Mouse (Mus musculus): ENCODE measurements around the gene Zfp646. TPM values are rescaled to one million over a fixed set of nuclear protein-coding genes. Genes with fewer than 3 reads are reported as not detected.

The Zfp646 gene
- total RNA-seq, 2 experiments from 2014 or later = 10.4 to 12.7 TPM

Other genes starting within 250 kb of the Zfp646 start
- gene Bcl7c, start 167.3 kb upstream of the Zfp646 start, total RNA-seq (2021) = 10 to 100 TPM; 33.7 to 35.3 TPM
- gene Ctf1, start 163.5 kb upstream of the Zfp646 start, total RNA-seq (2021) = 10 to 100 TPM; 14.6 to 18.7 TPM
- gene Ctf2, start 144.1 kb upstream of the Zfp646 start, total RNA-seq (2021) = not detected
- 1 to 10 TPM; 1.9 to 2.5 TPM for gene Fbxl19, start 131.7 kb upstream of the Zfp646 start, total RNA-seq (2021)
- 1 to 10 TPM; 8.4 to 9.2 TPM for gene Orai3, start 106.4 kb upstream of the Zfp646 start, total RNA-seq (2021)
- gene Setd1a, start 99.6 kb upstream of the Zfp646 start, total RNA-seq (2021) = 10 to 100 TPM; 13.0 to 21.3 TPM
- 1 to 10 TPM in 1 of 2 experiments, under 1 TPM in 1; 0.31 to 2.1 TPM for gene Gm49388, start 90.6 kb upstream of the Zfp646 start, total RNA-seq (2021)
- gene Hsd3b7, start 75.6 kb upstream of the Zfp646 start, total RNA-seq (2021) = 1 to 10 TPM; 5.5 to 5.6 TPM
- 10 to 100 TPM; 43.0 to 47.4 TPM for gene Stx4a, start 51.9 kb upstream of the Zfp646 start, total RNA-seq (2021)
- 1 to 10 TPM in 1 of 2 experiments, under 1 TPM in 1; 0.64 to 1.1 TPM for gene Stx1b, start 51.7 kb upstream of the Zfp646 start, total RNA-seq (2021)
- 1 to 10 TPM; 2.4 to 3.6 TPM for gene Zfp668, start 607 bp downstream of the Zfp646 start, total RNA-seq (2021)
- 1 to 10 TPM; 1.5 to 1.7 TPM for gene Prss53, start 14.7 kb downstream of the Zfp646 start, total RNA-seq (2021)
- gene Gm21974, start 19.2 kb downstream of the Zfp646 start, total RNA-seq (2021) = not detected
- 10 to 100 TPM; 10.6 to 12.2 TPM for gene Vkorc1, start 19.4 kb downstream of the Zfp646 start, total RNA-seq (2021)
- 100 to 1,000 TPM; 155 TPM for gene Bckdk, start 27.9 kb downstream of the Zfp646 start, total RNA-seq (2021)
- 10 to 100 TPM; 20.7 to 20.9 TPM for gene Kat8, start 36.3 kb downstream of the Zfp646 start, total RNA-seq (2021)
- gene Prss8, start 53.9 kb downstream of the Zfp646 start, total RNA-seq (2021) = not detected
- 1 to 10 TPM; 6.5 to 7.2 TPM for gene Prss36, start 70.5 kb downstream of the Zfp646 start, total RNA-seq (2021)
- 10 to 100 TPM; 60.9 to 92.2 TPM for gene Fus, start 91.2 kb downstream of the Zfp646 start, total RNA-seq (2021)
- 1 to 10 TPM; 1.2 to 1.6 TPM for gene Pycard, start 117.6 kb downstream of the Zfp646 start, total RNA-seq (2021)
- 100 to 1,000 TPM; 200 to 226 TPM for gene Trim72, start 127.7 kb downstream of the Zfp646 start, total RNA-seq (2021)
- gene Itgam, start 186.4 kb downstream of the Zfp646 start, total RNA-seq (2021) = 1 to 10 TPM; 1.6 TPM
- under 1 TPM in 1 of 2 experiments, not detected in 1; 0.05 TPM for gene Gm49368, start 186.5 kb downstream of the Zfp646 start, total RNA-seq (2021)